Mouse (Mus musculus): ENCODE measurements around the gene Iqcc. TPM values are rescaled to one million over a fixed set of nuclear protein-coding genes. Genes with fewer than 3 reads are reported as not detected.

Gene Iqcc
- polyA plus RNA-seq, 1 experiment from 2014 or later: 32.6 TPM

DNA sequence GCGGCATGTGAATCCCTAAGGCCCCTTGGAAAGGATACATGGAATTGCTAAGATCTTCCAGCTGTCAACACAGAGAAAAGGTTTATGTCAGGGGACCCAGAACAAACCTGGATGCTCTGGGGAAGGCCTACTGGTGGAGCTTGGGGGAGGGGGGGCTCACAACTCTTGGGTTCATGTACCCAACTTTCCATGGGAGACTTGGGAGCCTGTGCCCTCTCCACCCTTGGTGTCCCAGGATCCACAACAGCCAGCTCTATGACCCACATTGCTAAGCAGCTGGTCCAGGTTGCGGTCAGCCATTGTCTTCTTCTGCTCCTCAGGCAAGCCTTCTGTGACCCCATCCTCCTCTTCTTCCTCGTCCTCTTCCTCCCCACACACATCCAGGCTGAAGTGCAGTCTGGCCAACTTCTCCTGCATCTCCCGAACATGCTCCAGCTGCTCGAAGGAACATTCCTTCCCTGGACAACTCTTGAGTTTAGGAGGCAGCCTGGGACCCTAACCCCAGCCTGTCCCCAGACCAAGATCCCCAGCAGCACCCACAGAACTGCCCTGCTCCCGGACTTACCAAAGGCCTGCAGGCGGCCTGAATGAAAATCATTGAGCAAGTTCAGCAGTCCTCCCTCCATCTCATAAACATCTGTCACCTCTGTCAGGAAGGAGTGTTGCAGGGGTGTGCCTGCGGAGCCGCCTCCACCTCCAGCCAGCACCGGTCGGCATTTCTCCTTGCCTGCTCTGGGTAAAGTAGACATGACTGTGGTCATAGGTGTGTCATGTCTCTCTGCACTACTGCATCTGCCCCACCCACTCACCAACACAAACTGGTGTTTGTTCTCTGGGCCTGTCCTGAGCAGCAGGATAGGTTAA, 1.8 kb upstream of the Iqcc start:
- Histone ChIP-seq H3K9me3 (no peaks in the 10 kb centered on the region), H3K4me3 (no peak overlapping the region), H3K4me2 (replicated peaks) (no peak overlapping the region), H3K4me1 (peaks cover 34% of the 10 kb centered on the region), H3K9ac (no peak overlapping the region), H3K27me3 (replicated peaks) (no peaks in the 10 kb centered on the region), H3K27ac (no peak overlapping the region), H3K36me3 (peaks cover 19% of the 10 kb centered on the region; the same call in 1 of the 2 replicates)
- ATAC-seq (ENCODE audit: low FRiP score, low read depth): no peak
- 85% methylated on average over 11 of the region's 11 CpGs for WGBS

DNA sequence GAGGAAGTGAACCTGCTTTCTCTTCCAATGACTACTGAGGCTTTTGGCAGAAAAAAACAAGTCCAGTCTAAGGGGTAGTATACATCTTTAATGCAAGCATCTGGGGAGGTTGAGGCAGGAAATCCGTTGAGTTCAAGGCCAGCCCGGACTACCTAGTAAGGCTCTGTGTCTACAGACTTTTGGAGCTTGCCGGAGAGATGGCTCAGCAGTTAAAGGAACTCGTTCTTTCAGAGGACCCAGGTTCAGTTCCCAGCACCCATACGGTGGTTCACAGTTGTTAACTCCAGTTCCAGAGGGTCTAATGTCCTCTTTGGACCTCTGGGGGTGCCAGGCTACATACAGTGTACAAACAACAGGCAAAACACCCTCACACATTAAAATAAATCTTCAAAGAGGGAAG, 868 bp downstream of the Iqcc start:
- Histone ChIP-seq H3K9me3 (no peaks in the 10 kb centered on the region), H3K4me1 (peaks cover 17% of the 10 kb centered on the region), H3K27me3 (replicated peaks) (no peaks in the 10 kb centered on the region), H3K27ac (no peak overlapping the region), H3K4me3 (peak overlapping the region; percentile 46), H3K9ac (peak overlapping the region; percentile 67; the same call in 1 of the 2 replicates), H3K4me2 (replicated peaks) (peak overlapping the region; percentile 85), H3K36me3 (peaks cover 19% of the 10 kb centered on the region; the same call in 1 of the 2 replicates)
- WGBS: 93% methylated on average over 5 of the region's 5 CpGs
- ATAC-seq (ENCODE audit: low FRiP score, low read depth): no peak

DNA sequence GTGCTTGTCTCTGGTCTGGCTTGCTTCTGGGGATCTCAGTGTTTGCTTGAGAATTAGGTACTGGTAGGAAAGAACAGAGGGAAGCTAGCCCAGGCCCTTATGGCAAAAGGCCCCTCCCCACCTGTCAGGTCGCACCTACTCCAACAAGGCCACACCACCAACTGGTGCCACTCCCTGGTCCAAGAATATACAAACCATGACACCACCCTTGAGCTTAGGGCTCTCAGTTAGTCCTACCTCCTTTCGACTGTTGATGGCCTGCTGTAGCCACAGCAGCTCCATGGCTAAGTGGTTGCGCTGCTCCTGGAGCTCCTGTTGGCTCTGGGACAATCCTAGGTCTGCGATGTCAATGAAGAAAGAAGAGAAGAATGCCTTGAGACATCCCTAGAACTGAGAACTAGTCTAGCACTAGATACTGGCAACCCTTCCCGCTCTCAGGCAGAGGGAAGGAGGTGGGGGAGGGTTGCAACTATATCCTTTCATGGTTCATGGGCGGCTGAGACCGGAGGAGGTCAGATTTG, 1.7 kb downstream of the Iqcc start:
- Histone ChIP-seq H3K4me1 (peaks cover 8% of the 10 kb centered on the region), H3K36me3 (peaks cover 19% of the 10 kb centered on the region; the same call in 1 of the 2 replicates), H3K4me3 (no peak overlapping the region), H3K27ac (no peak overlapping the region), H3K27me3 (replicated peaks) (no peaks in the 10 kb centered on the region), H3K9me3 (no peaks in the 10 kb centered on the region), H3K9ac (no peak overlapping the region), H3K4me2 (replicated peaks) (no peak overlapping the region)
- 97% methylated on average over 7 of the region's 7 CpGs for WGBS
- no peak for ATAC-seq (ENCODE audit: low FRiP score, low read depth)

DNA sequence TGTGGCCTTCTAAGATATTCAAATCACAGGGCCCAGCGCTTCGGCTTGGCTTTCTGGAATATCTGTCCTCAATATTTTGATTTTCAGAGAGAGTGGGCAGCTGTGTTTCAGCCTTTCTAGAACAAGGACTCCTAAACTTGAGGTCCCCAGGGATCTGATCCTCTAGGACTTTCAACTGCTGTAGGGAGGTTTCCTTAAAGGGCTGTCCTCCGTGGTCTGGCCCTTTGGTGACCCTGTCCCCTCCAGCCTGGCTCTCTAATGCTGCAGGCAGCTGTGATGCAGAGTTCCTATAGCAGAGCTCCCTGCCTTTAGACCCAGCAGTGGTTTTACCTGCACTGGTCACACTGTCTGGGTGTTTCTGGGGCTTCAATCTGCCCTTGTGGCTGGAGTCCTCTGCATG, 2.3 kb downstream of the Iqcc start:
- no peak overlapping the region for H3K4me3 ChIP-seq
- no peak overlapping the region for H3K4me2 ChIP-seq (replicated peaks)
- peaks cover 8% of the 10 kb centered on the region for H3K4me1 ChIP-seq
- no peak overlapping the region for H3K27ac ChIP-seq
- H3K36me3 ChIP-seq: peaks cover 19% of the 10 kb centered on the region; the same call in 1 of the 2 replicates
- H3K27me3 ChIP-seq (replicated peaks): no peaks in the 10 kb centered on the region
- H3K9me3 ChIP-seq: no peaks in the 10 kb centered on the region
- H3K9ac ChIP-seq: no peak overlapping the region
- 93% methylated on average over 3 of the region's 3 CpGs for WGBS
- ATAC-seq (ENCODE audit: low FRiP score, low read depth): no peak

DNA sequence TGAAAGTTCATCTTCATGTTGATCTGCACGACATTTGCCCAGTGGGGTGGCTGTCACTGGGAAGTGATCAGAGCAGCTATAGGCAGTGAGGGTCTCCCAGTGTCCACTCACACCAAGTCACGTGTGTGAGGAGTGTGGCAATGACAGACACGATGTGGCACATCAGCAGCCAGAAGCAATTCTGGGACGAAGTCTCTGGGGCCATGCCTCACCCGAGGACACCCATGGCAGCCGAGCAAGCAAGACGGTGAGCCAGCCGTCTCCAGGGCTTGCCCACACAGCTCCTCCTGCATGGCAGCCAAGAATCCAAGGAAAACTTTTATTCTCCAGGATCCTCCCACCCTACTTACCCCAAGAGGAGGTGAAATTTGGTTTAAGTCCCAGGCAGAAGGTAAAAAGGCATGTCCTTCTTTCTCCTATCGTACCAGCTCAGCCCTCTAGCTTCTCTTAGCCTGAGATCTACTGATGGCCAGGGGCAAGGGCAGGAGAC, 3.1 kb downstream of the Iqcc start:
- Histone ChIP-seq H3K4me2 (replicated peaks) (no peak overlapping the region), H3K27me3 (replicated peaks) (no peaks in the 10 kb centered on the region), H3K27ac (no peak overlapping the region), H3K9me3 (no peaks in the 10 kb centered on the region), H3K36me3 (peaks cover 19% of the 10 kb centered on the region; the same call in 1 of the 2 replicates), H3K9ac (no peak overlapping the region), H3K4me1 (peaks cover 8% of the 10 kb centered on the region), H3K4me3 (no peak overlapping the region)
- ATAC-seq (ENCODE audit: low FRiP score, low read depth): no peak
- WGBS: 89% methylated on average over 9 of the region's 9 CpGs

DNA sequence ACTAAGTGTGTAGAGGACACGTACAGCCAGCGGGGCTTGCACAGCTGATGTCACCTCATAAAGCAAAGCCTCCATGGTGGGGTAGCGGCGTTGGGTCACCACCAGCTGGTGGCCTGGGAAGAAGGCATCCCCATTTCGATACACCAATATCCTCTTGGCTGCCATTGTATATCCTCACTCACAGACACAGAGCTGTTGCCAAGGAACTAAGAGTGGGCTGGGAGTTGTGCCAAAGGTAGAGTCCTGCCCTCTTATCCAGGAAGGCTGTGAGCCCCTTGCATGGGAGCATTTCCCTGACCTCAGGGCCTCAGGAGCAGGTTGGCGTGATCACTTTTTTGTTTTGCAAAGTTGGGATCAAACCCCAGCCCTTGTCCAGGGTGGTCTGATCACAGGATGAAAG, 4.8 kb downstream of the Iqcc start, which contains the start of gene Dcdc2b:
Dcdc2b (minus strand) TSS at position 165 of the 400 bp plus-strand sequence.
- H3K4me1 ChIP-seq: peaks cover 8% of the 10 kb centered on the region
- no peaks in the 10 kb centered on the region for H3K27me3 ChIP-seq (replicated peaks)
- peaks cover 23% of the 10 kb centered on the region for H3K36me3 ChIP-seq
- 83% methylated on average over 6 of the region's 6 CpGs for WGBS
- H3K9ac ChIP-seq: no peak within 1 kb of the TSS
- H3K4me2 ChIP-seq (replicated peaks): no peak within 1 kb of the TSS
- H3K9me3 ChIP-seq: no peaks in the 10 kb centered on the region
- no peak within 1 kb of the TSS for H3K4me3 ChIP-seq
- no peak for ATAC-seq (ENCODE audit: low FRiP score, low read depth)
- no peak within 1 kb of the TSS for H3K27ac ChIP-seq

DNA sequence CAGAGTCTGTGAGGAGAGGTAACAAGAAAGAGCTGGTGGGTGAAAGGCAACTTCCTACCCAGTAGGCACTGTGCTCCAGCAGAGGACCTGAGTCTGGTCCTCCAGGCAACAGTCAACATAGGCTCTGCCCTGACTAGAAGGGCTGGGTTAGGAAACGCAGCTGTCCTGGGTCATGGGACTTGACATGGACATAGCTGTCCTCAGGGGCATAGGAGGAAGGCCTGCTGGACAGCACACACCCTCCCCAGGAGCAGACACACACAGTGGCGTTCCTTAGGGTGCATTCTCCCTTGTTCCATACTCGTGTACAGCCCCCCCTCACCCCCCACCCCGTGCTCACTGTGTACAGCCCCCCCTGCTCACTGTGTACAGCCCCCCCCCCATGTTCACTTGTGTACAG, 8.4 kb downstream of the Iqcc start:
- 67% methylated on average over 4 of the region's 4 CpGs for WGBS
- H3K4me3 ChIP-seq: no peak overlapping the region
- no peak overlapping the region for H3K4me2 ChIP-seq (replicated peaks)
- no peak overlapping the region for H3K9ac ChIP-seq
- no peaks in the 10 kb centered on the region for H3K4me1 ChIP-seq
- H3K9me3 ChIP-seq: no peaks in the 10 kb centered on the region
- peak; percentile 41; the same call in 1 of the 2 replicates for ATAC-seq (ENCODE audit: low FRiP score, low read depth)
- no peaks in the 10 kb centered on the region for H3K27me3 ChIP-seq (replicated peaks)
- H3K36me3 ChIP-seq: peaks cover 27% of the 10 kb centered on the region
- H3K27ac ChIP-seq: no peak overlapping the region

DNA sequence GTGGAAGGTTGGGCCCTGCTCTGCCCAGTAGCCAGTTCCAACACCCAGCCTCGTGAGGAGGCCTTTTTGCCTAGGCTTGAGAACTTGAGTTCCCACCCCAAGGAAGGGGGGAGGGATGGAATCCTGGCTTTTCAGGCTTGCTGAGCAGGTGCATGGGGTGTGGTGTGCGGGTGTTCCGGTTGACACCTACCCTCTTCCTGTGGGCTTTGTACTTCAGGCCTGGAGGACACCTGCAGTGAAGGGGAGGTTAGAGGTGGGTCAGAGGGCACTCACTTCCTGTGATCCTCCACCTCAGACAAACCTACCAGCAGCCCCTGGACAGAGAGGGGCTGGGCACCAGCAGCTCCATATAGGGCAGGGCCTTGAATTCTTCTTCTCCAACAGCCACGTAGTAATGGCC, 8.9 kb downstream of the Iqcc start:
- Histone ChIP-seq H3K4me1 (no peaks in the 10 kb centered on the region), H3K9me3 (no peaks in the 10 kb centered on the region), H3K27me3 (replicated peaks) (no peaks in the 10 kb centered on the region), H3K27ac (no peak overlapping the region), H3K9ac (no peak overlapping the region), H3K36me3 (peaks cover 30% of the 10 kb centered on the region), H3K4me2 (replicated peaks) (no peak overlapping the region), H3K4me3 (no peak overlapping the region)
- no peak for ATAC-seq (ENCODE audit: low FRiP score, low read depth)
- WGBS: 63% methylated on average over 4 of the region's 4 CpGs

DNA sequence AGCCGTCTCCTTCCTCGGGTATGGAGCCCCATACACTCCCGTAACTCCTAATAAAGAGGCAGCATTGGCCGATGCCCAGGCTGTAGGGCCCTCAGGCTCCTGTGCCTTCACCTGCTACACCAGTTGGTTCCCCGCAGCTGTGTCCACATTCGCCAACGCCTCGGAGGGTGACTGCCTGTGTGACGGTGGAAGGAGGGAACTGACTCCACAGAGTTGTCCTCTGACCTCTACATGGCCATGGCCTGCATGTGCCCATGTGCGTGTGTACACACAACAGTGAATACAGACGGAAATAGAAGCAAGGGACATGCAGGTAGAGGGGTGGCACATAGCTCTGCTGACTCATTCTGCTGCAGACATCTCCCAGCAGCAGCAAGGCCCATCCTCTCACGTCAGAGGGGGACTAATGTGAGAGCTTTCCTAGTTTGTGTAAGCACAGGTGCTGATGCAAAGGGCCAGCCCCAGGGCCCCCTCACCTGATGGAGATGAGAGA, 9.7 kb downstream of the Iqcc start:
- Histone ChIP-seq H3K9me3 (no peaks in the 10 kb centered on the region), H3K9ac (0 out of 2 replicates have a peak overlapping the region, but pooled peaks have one; percentile 13), H3K4me1 (no peaks in the 10 kb centered on the region), H3K4me3 (no peak overlapping the region), H3K4me2 (replicated peaks) (no peak overlapping the region), H3K36me3 (peaks cover 38% of the 10 kb centered on the region), H3K27ac (no peak overlapping the region), H3K27me3 (replicated peaks) (no peaks in the 10 kb centered on the region)
- 0 out of 2 replicates have a peak, but pooled peaks have one; percentile 14 for ATAC-seq (ENCODE audit: low FRiP score, low read depth)
- 84% methylated on average over 12 of the region's 12 CpGs for WGBS

DNA sequence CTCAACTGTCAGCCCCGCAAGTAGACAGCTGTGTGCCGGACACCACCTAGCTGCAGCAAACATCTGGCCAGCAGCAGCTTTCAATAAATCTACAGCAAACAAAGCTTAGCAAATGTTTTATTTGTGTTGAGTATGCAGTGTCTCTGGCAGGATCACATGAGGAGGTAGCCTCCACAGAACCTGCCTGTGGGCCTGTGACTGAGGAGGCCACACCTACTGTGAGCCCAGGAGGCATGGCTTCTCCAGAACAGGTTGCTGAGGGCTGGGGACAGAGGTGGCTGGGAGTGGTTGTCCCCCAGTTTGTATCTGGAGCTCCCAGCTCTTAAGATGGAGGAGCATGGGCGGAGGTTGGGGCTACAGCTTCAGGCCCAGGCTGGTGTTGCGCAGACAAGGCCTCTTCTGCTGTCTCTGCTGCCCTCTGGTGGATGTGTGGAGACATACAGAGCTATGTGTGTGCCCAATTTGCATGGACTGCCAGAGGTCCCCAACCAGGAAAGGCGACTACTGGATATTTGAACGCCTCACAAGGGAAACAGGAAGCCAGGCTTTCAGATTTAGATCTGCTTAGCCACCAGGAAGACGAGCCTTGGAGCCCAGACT, 10.4 kb downstream of the Iqcc start:
- no peaks in the 10 kb centered on the region for H3K4me1 ChIP-seq
- no peak overlapping the region for H3K27ac ChIP-seq
- no peak overlapping the region for H3K4me2 ChIP-seq (replicated peaks)
- H3K27me3 ChIP-seq (replicated peaks): no peaks in the 10 kb centered on the region
- H3K9ac ChIP-seq: no peak overlapping the region
- H3K4me3 ChIP-seq: no peak overlapping the region
- peaks cover 44% of the 10 kb centered on the region for H3K36me3 ChIP-seq
- peak; percentile 74 for ATAC-seq (ENCODE audit: low FRiP score, low read depth)
- 39% methylated on average over 7 of the region's 7 CpGs for WGBS
- H3K9me3 ChIP-seq: no peaks in the 10 kb centered on the region

DNA sequence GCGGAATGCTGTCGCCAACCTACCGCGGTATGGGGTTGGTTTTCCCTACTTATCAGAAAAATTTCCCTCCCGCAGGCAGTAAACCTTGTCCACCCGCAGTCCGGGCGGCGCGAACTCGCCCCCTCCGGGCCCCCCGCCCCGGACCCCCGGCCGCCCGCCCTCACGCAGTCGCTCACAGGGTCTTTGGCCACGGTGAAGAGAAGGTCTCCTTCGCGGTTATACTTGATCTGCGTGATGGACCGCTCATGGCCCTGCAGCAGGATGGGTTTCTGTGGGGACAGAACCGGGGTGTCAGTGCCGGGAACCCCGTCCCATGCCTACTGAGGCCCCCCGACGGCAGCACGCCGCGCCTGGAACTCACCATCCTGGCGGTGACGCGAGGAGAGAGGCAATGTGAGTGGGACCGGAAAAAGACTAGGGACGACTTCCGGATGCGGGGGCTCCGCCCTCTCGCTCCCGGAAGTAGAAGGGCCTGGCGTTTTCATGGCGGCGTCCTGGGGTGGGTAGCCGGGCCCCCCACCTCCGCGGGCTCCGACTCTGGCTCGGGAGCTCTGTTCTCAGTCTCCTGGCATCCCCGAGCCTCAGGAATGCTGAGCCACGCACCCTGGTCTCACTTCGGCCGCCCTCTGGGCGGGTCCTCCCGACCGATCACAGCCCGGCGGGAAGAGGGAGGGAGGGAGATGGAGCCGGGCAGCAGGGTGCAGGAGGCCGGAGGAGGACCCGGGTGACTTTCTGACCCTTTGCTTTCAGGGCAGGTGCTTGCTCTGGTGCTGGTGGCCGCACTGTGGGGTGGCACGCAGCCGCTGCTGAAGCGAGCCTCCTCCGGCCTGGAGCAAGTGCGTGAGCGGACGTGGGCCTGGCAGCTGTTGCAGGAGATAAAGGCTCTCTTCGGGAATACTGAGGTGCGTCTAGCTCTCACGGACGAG, 18.4 kb downstream of the Iqcc start, which contains the start of the genes Eif3i and Tmem234:
Eif3i (minus strand) TSS at position 416 of the 926 bp plus-strand sequence.
Tmem234 (plus strand) TSS at position 436 of the 926 bp plus-strand sequence.
- H3K27me3 ChIP-seq (replicated peaks): no peaks in the 10 kb centered on the region
- H3K36me3 ChIP-seq: peaks cover 52% of the 10 kb centered on the region
- H3K4me1 ChIP-seq: peaks cover 27% of the 10 kb centered on the region
- H3K4me3 ChIP-seq: peak within 1 kb of the TSS; percentile 93
- no peaks in the 10 kb centered on the region for H3K9me3 ChIP-seq
- H3K27ac ChIP-seq: peak within 1 kb of the TSS; percentile 33; the same call in 1 of the 2 replicates
- H3K4me2 ChIP-seq (replicated peaks): peak within 1 kb of the TSS; percentile 91
- peak; percentile 88 for ATAC-seq (ENCODE audit: low FRiP score, low read depth)
- under 1% methylated on average over 74 of the region's 74 CpGs for WGBS
- H3K9ac ChIP-seq: peak within 1 kb of the TSS; percentile 70
